Mouse (Mus musculus) lung, postnatal 0 days (tissue): Measurements from ENCODE around the gene Oxld1. TPM values are rescaled to one million over a fixed set of nuclear protein-coding genes. Genes with fewer than 3 reads are reported as not detected.

Experiments
- ATAC-seq: fragments of 200-750 bp; cut with Nextera tagmentation; 2 replicates; pipeline ENCODE4 v1.8.0; 2017; ENCODE audit warnings: moderate library complexity
- DNase-seq: peaks from one replicate; pipeline ENCODE4 v3.0.0-alpha.2; 2016; ENCODE audit warnings: low spot score
- H3K27ac ChIP-seq: fragments of 300-500 bp; sonication (generic); 2 replicates; pipeline ENCODE4 v1.5.1; 2014; ENCODE audit warnings: antibody characterized with exemption, mild to moderate bottlenecking, low read length, mixed read lengths
- H3K27me3 ChIP-seq: fragments of 300-500 bp; sonication (generic); replicated peaks from 2 replicates; pipeline ENCODE4 v1.6.1; 2014; ENCODE audit warnings: low read length, mixed read lengths; ENCODE audit not compliant: insufficient read depth
- H3K36me3 ChIP-seq: fragments of 300-500 bp; sonication (generic); 2 replicates; pipeline ENCODE4 v1.6.1; 2014; ENCODE audit warnings: low read length, mixed read lengths; ENCODE audit not compliant: insufficient read depth
- H3K4me1 ChIP-seq: fragments of 300-500 bp; sonication (generic); 2 replicates; pipeline ENCODE4 v1.6.1; 2014; ENCODE audit warnings: antibody characterized with exemption, low read depth, low read length, mixed read lengths; ENCODE audit not compliant: insufficient read depth
- H3K4me2 ChIP-seq: fragments of 300-500 bp; sonication (generic); replicated peaks from 2 replicates; pipeline ENCODE4 v1.6.1; 2014; ENCODE audit warnings: low read depth, mild to moderate bottlenecking, low read length, moderate library complexity, mixed read lengths
- H3K4me3 ChIP-seq: fragments of 300-500 bp; sonication (generic); 2 replicates; pipeline ENCODE4 v1.5.1; 2014; ENCODE audit warnings: low read depth, low read length
- H3K9ac ChIP-seq: fragments of 300-500 bp; sonication (generic); replicated peaks from 2 replicates; pipeline ENCODE4 v1.6.1; 2014; ENCODE audit warnings: low read depth, mild to moderate bottlenecking
- H3K9me3 ChIP-seq: fragments of 300-500 bp; sonication (generic); 2 replicates; pipeline ENCODE4 v1.6.1; 2016; ENCODE audit warnings: low read length, mixed read lengths
- CTCF ChIP-seq: IDR thresholded peaks from 2 replicates; pipeline ENCODE4 v1.5.1; 2016; ENCODE audit warnings: antibody characterized with exemption, mild to moderate bottlenecking
- EP300 ChIP-seq: IDR thresholded peaks from 2 replicates; pipeline ENCODE4 v1.6.1; 2016; ENCODE audit warnings: antibody characterized with exemption, mild to moderate bottlenecking, control low read depth
- WGBS: fragments of 180-500 bp; shearing (Covaris S2); extraction: QIAGEN DNeasy Blood & Tissue Kit; methylation state at CpG from one replicate; pipeline ENCODE4 v1.1.7; 2014; 5-methylcytosine and 5-hydroxymethylcytosine counted together
- polyA plus RNA-seq: library from polyadenylated mRNA; unstranded; fragments of >200 nt; fragmentation: Nextera tagmentation; extraction: Ambion mirVana; gene quantifications from 2 replicates; pipeline ENCODE4 v1.2.1, GENCODE M21; 2015

Oxld1 gene
- polyA plus RNA-seq, 1 experiment from 2014 or later = 18.9 TPM

- Histone ChIP-seq H3K9ac (no peak within 1 kb of the TSS), H3K27ac (no peak within 1 kb of the TSS), H3K9me3 (no peaks in the 10 kb centered on the region), H3K4me2 (no peak within 1 kb of the TSS), H3K4me3 (no peak within 1 kb of the TSS), H3K36me3 (no peaks in the 10 kb centered on the region), H3K4me1 (no peaks in the 10 kb centered on the region), H3K27me3 (no peaks in the 10 kb centered on the region)
- no peak for DNase-seq
- no peak for ATAC-seq
- 93% methylated on average over 3 of the region's 3 CpGs for WGBS
- no peak for TF ChIP-seq CTCF
- TF ChIP-seq EP300 = no peak
Observed at GRCm38 (mm10) chr11:120442344-120442743, 15.5 kb downstream of the Oxld1 start, which contains the start of gene Tspan10. Gene Tspan10 (plus strand): TSS chr11:120442644.

GRCm38 (mm10) chr11:120437857-120438385 is 19.9 kb downstream of the Oxld1 start:
- Histone ChIP-seq H3K27me3 (no peaks in the 10 kb centered on the region), H3K9me3 (no peaks in the 10 kb centered on the region), H3K4me1 (0 out of 2 replicates have a peak, but pooled peaks cover 6% of the 10 kb centered on the region), H3K36me3 (0 out of 2 replicates have a peak, but pooled peaks cover 6% of the 10 kb centered on the region), H3K4me2 (peak overlapping the region; percentile 73), H3K27ac (peak overlapping the region; percentile 78; the same call in 1 of the 2 replicates), H3K9ac (peak overlapping the region; percentile 85; the same call in 1 of the 2 replicates), H3K4me3 (peak overlapping the region; percentile 99)
- TF ChIP-seq CTCF (no peak), EP300 (no peak)
- ATAC-seq (no peak), DNase-seq (no peak)
- WGBS = 24% methylated on average over 12 of the region's 12 CpGs

GRCm38 (mm10) chr11:120437152-120437856 is 20.6 kb downstream of the Oxld1 start, which contains the start of gene Nploc4:
Gene Nploc4 (minus strand): TSS chr11:120437708.
- Histone ChIP-seq H3K9me3 (no peaks in the 10 kb centered on the region), H3K27me3 (no peaks in the 10 kb centered on the region), H3K4me1 (0 out of 2 replicates have a peak, but pooled peaks cover 6% of the 10 kb centered on the region), H3K27ac (peak within 1 kb of the TSS; percentile 78), H3K9ac (peak within 1 kb of the TSS; percentile 85), H3K36me3 (0 out of 2 replicates have a peak, but pooled peaks cover 12% of the 10 kb centered on the region), H3K4me2 (peak within 1 kb of the TSS; percentile 73), H3K4me3 (peak within 1 kb of the TSS; percentile 99)
- TF ChIP-seq EP300 (no peak), CTCF (peak; percentile 46)
- ATAC-seq = peak; percentile 91
- peak; percentile 90 for DNase-seq
- 1% methylated on average over 74 of the region's 77 CpGs for WGBS

- H3K4me3 ChIP-seq = no peak overlapping the region
- H3K9ac ChIP-seq = no peak overlapping the region
- ATAC-seq (no peak), DNase-seq (no peak)
- WGBS = 85% methylated on average over 3 of the region's 3 CpGs
- no peak overlapping the region for H3K4me2 ChIP-seq
- peaks cover 36% of the 10 kb centered on the region for H3K36me3 ChIP-seq
- no peak overlapping the region for H3K27ac ChIP-seq
- TF ChIP-seq CTCF (no peak), EP300 (no peak)
- no peaks in the 10 kb centered on the region for H3K27me3 ChIP-seq
- H3K9me3 ChIP-seq = no peaks in the 10 kb centered on the region
- H3K4me1 ChIP-seq = no peaks in the 10 kb centered on the region
Observed at GRCm38 (mm10) chr11:120426727-120427126, 31.1 kb downstream of the Oxld1 start.

GRCm38 (mm10) chr11:120423569-120424295 is 34.1 kb downstream of the Oxld1 start:
- TF ChIP-seq CTCF = peak; percentile 74
- no peak for TF ChIP-seq EP300
- Histone ChIP-seq H3K9ac (no peak overlapping the region), H3K4me3 (no peak overlapping the region), H3K4me1 (no peaks in the 10 kb centered on the region), H3K27ac (no peak overlapping the region), H3K36me3 (peaks cover 61% of the 10 kb centered on the region), H3K4me2 (no peak overlapping the region), H3K27me3 (no peaks in the 10 kb centered on the region), H3K9me3 (no peaks in the 10 kb centered on the region)
- no peak for ATAC-seq
- DNase-seq = peak; percentile 62
- 64% methylated on average over 9 of the region's 9 CpGs for WGBS
